14 mouse cellular contexts compared by ENCODE assay signal in the genomic region with DNA sequence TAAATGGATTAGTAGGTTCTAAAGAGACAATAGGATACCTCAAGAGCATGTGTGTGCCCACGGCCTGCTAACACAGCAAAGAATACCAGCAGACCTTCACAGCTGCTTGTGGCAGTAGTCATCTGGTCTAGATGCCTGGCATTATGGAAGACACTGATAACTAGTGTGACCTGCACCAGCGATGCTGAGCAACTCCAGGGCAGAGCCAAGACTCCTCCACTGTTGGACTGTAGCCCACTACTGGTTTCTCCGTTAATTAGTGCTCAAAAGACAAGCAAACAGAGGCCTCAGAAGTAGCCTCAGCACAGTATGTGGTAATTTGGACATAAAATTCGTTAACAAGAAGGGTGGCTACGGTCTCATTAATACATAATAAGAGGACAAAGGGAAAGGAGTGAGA. TPM values are rescaled to one million over a fixed set of nuclear protein-coding genes. Genes with fewer than 3 reads are reported as not detected.
DNase-seq lines count a peak whose midpoint lies in the region; ATAC-seq and TF ChIP-seq lines count a peak whose summit lies in the region.
"Had no signal": no experiment of that assay in that cellular context is flagged by ENCODE, and none has a peak within 500 bp of the region (broad histone marks: within the 10 kb centered on the region; RNA-seq: fewer than 3 reads in every experiment).

No protein-coding gene starts in this region.

- DNase-seq in heart, adult 2 months: no peak
- no peak for DNase-seq in heart, postnatal 25 days (ENCODE audit: low spot score)
- DNase-seq in limb, embryonic 10.5 days (ENCODE audit: low spot score): no peak
- DNase-seq in left cerebral cortex, adult 8-10 months (ENCODE audit: low spot score in 2 of 2): no peak
- DNase-seq in embryonic facial prominence, embryonic 10.5 days (ENCODE audit: low spot score): no peak
- DNase-seq: embryo, embryonic 11 days; kidney, adult 18-20 months; layer of hippocampus, postnatal 36 days; right cerebral cortex, adult 18-20 months had no signal

- H3K27ac ChIP-seq in heart, adult 2 months: peak overlapping the region; percentile 44
- H3K27ac ChIP-seq in limb, embryonic 13.5 days: no peak overlapping the region
- H3K27ac ChIP-seq in limb, embryonic 10.5 days: no peak overlapping the region
- peak overlapping the region; percentile 67 for H3K27ac ChIP-seq in embryonic fibroblast, embryonic 13.5 days (ENCODE audit: insufficient read depth, low read length)
- no peak overlapping the region for H3K27ac ChIP-seq in embryonic facial prominence, embryonic 10.5 days (replicated peaks)
- H3K27ac ChIP-seq: neural tube, embryonic 15.5 days had no signal

- ATAC-seq in limb, embryonic 13.5 days (ENCODE audit: low FRiP score, low read depth): no peak
- ATAC-seq: forebrain, embryonic 16.5 days had no signal

- no peak overlapping the region for H3K4me3 ChIP-seq in heart, adult 2 months
- no peak overlapping the region for H3K4me3 ChIP-seq in limb, embryonic 13.5 days
- H3K4me3 ChIP-seq in limb, embryonic 10.5 days: no peak overlapping the region
- no peak overlapping the region; the same call in 1 of the 2 replicates for H3K4me3 ChIP-seq in embryonic fibroblast, embryonic 13.5 days (ENCODE audit: insufficient read depth, low read length)
- H3K4me3 ChIP-seq in myocyte: no peak overlapping the region
- no peak overlapping the region for H3K4me3 ChIP-seq in embryonic facial prominence, embryonic 10.5 days
- H3K4me3 ChIP-seq: neural tube, embryonic 15.5 days had no signal

- no peak overlapping the region for H3K9ac ChIP-seq in heart, adult 2 months (ENCODE audit: low read depth, low read length)
- H3K9ac ChIP-seq in limb, embryonic 13.5 days: no peak overlapping the region
- H3K9ac ChIP-seq: neural tube, embryonic 15.5 days had no signal

- intact Hi-C loops in heart, adult 2 months (cut with DNase I): no loop called here
- intact Hi-C loops in heart, postnatal 25 days (cut with DNase I): loop anchor here (5.0 kb wide), 1 partner anchor 130 kb away; no protein-coding TSS in a partner anchor

- peaks cover 22% of the 10 kb centered on the region for H3K4me1 ChIP-seq in heart, adult 2 months (ENCODE audit: control insufficient read depth, insufficient read depth, low read length)
- peaks cover 50% of the 10 kb centered on the region for H3K4me1 ChIP-seq in limb, embryonic 13.5 days
- H3K4me1 ChIP-seq in limb, embryonic 10.5 days: peaks cover 27% of the 10 kb centered on the region
- peaks cover 35% of the 10 kb centered on the region for H3K4me1 ChIP-seq in embryonic fibroblast, embryonic 13.5 days (ENCODE audit: control insufficient read depth, insufficient read depth, low read length)
- H3K4me1 ChIP-seq in embryonic facial prominence, embryonic 10.5 days: peaks cover 28% of the 10 kb centered on the region

- no peaks in the 10 kb centered on the region for H3K9me3 ChIP-seq in limb, embryonic 13.5 days
- no peaks in the 10 kb centered on the region for H3K9me3 ChIP-seq in limb, embryonic 10.5 days (replicated peaks)
- H3K9me3 ChIP-seq in embryonic facial prominence, embryonic 10.5 days: no peaks in the 10 kb centered on the region
- H3K9me3 ChIP-seq: neural tube, embryonic 15.5 days had no signal

- no peak for TF ChIP-seq EP300 in heart, adult 2 months (IDR thresholded peaks at IDR 0.05; ENCODE audit: insufficient read depth, low read depth, low read length)

- no peaks in the 10 kb centered on the region for H3K27me3 ChIP-seq in heart, adult 2 months (ENCODE audit: control insufficient read depth, insufficient read depth, low read length)
- H3K27me3 ChIP-seq in limb, embryonic 13.5 days: no peaks in the 10 kb centered on the region
- no peaks in the 10 kb centered on the region for H3K27me3 ChIP-seq in limb, embryonic 10.5 days (ENCODE audit: low read depth, poor library complexity, severe bottlenecking)
- no peaks in the 10 kb centered on the region for H3K27me3 ChIP-seq in myocyte (ENCODE audit: control insufficient read depth, insufficient read depth, insufficient read length)
- H3K27me3 ChIP-seq in embryonic facial prominence, embryonic 10.5 days (replicated peaks; ENCODE audit: low read depth, poor library complexity, severe bottlenecking): peaks cover 4% of the 10 kb centered on the region; the same call in 1 of the 2 replicates

- no peaks in the 10 kb centered on the region; the same call in 1 of the 2 replicates for H3K79me2 ChIP-seq in heart, adult 2 months (replicated peaks; ENCODE audit: control insufficient read depth, insufficient read depth, low read length)
- peaks cover 95% of the 10 kb centered on the region for H3K79me2 ChIP-seq in myocyte (ENCODE audit: control insufficient read depth, insufficient read depth)

- TF ChIP-seq CTCF in heart, adult 2 months (IDR thresholded peaks at IDR 0.05): no peak
- no peak for TF ChIP-seq CTCF in embryonic fibroblast, embryonic 13.5 days (IDR thresholded peaks at IDR 0.05; ENCODE audit: borderline replicate concordance, insufficient read depth, low read length)

- no peak for TF ChIP-seq POLR2A in heart, adult 2 months (IDR thresholded peaks at IDR 0.05; ENCODE audit: insufficient read depth, low read depth, low read length)
- TF ChIP-seq POLR2A in embryonic fibroblast, embryonic 13.5 days (IDR thresholded peaks at IDR 0.05; ENCODE audit: low read depth, low read length): peak; percentile 15; the same call in 1 of the 2 replicates
- TF ChIP-seq POLR2A in myocyte (IDR thresholded peaks at IDR 0.05; ENCODE audit: insufficient read length, low read depth): no peak

- peak overlapping the region; percentile 63 for H3K4me2 ChIP-seq in limb, embryonic 13.5 days (replicated peaks)
- peak overlapping the region; percentile 76 for H3K4me2 ChIP-seq in myocyte (ENCODE audit: low read depth)
- H3K4me2 ChIP-seq: neural tube, embryonic 15.5 days had no signal

- WGBS in heart, adult 2 months: 54% methylated on average over 5 of the region's 5 CpGs
- 81% methylated on average over 5 of the region's 5 CpGs for WGBS in limb, embryonic 13.5 days
- WGBS in limb, embryonic 10.5 days: 94% methylated on average over 5 of the region's 5 CpGs
- WGBS in embryonic facial prominence, embryonic 10.5 days: 87% methylated on average over 5 of the region's 5 CpGs

- H3ac ChIP-seq in myocyte (ENCODE audit: control insufficient read depth, insufficient read length): no peak overlapping the region

- peaks cover 55% of the 10 kb centered on the region for H3K36me3 ChIP-seq in heart, adult 2 months (ENCODE audit: control insufficient read depth, insufficient read depth, low read length)
- H3K36me3 ChIP-seq in limb, embryonic 13.5 days: peaks cover 10% of the 10 kb centered on the region; the same call in 1 of the 2 replicates
- H3K36me3 ChIP-seq in limb, embryonic 10.5 days: peaks cover 3% of the 10 kb centered on the region; the same call in 1 of the 2 replicates
- peaks cover 24% of the 10 kb centered on the region for H3K36me3 ChIP-seq in myocyte (ENCODE audit: control insufficient read depth, insufficient read depth)
- peaks cover 3% of the 10 kb centered on the region; the same call in 1 of the 2 replicates for H3K36me3 ChIP-seq in embryonic facial prominence, embryonic 10.5 days (replicated peaks)
- H3K36me3 ChIP-seq: neural tube, embryonic 15.5 days had no signal

TF ChIP-seq in myocyte, 11 proteins besides CTCF, POLR2A, EP300 and RAD21:
- TF ChIP-seq MYOD1 (IDR thresholded peaks at IDR 0.05; ENCODE audit: control insufficient read depth in 1 of 3, insufficient read length in 2 of 3, low read depth in 2 of 3): peak in 2 of 3 experiments; percentile 33 to 64
- no peak for TF ChIP-seq TCF12 (IDR thresholded peaks at IDR 0.05; ENCODE audit: insufficient read depth, poor library complexity, severe bottlenecking)
- no peak for TF ChIP-seq MAX (IDR thresholded peaks at IDR 0.05; ENCODE audit: low read depth)
- TF ChIP-seq E2F4 (IDR thresholded peaks at IDR 0.05; ENCODE audit: insufficient read depth): no peak
- TF ChIP-seq USF1 (IDR thresholded peaks at IDR 0.05; ENCODE audit: low read depth): no peak
- no peak for TF ChIP-seq CEBPB (IDR thresholded peaks at IDR 0.05; ENCODE audit: insufficient read depth, poor library complexity, severe bottlenecking)
- TF ChIP-seq MYOG (IDR thresholded peaks at IDR 0.05; ENCODE audit: control insufficient read depth in 1 of 3, insufficient read depth in 1 of 3, insufficient read length in 2 of 3, low read depth in 2 of 3): peak in 1 of 3 experiments; percentile 64
- no peak for TF ChIP-seq SRF (IDR thresholded peaks at IDR 0.05; ENCODE audit: control insufficient read depth, insufficient read length, low read depth)
- TF ChIP-seq TCF3 (IDR thresholded peaks at IDR 0.05; ENCODE audit: insufficient read length, low read depth): no peak
- no peak for TF ChIP-seq REST (IDR thresholded peaks at IDR 0.05; ENCODE audit: insufficient read depth, insufficient read length)
- no peak for TF ChIP-seq POLR2AphosphoS2 (IDR thresholded peaks at IDR 0.05; ENCODE audit: insufficient read length, low read depth)

RNA-seq across cellular contexts. Expression of gene Cmss1, which starts 54.0 kb away (rescaled TPM):
- total RNA-seq in heart, adult 2 months (2021): 10 to 100 TPM; 66.9 to 74.3 TPM
- 17.6 and 30.2 TPM in 2 replicates for polyA plus RNA-seq in heart, adult 2 months (2012; rRNA removed)
- total RNA-seq in heart, postnatal 25 days (2021): 10 to 100 TPM; 82.9 to 84.0 TPM
- 50.6 and 50.8 TPM in 2 replicates for polyA plus RNA-seq in limb, embryonic 13.5 days (2015; fragmentation: Nextera tagmentation; extraction: Ambion mirVana)
- polyA plus RNA-seq in limb, embryonic 10.5 days (2016; fragmentation: Nextera tagmentation; extraction: Ambion mirVana): 53.7 and 67.5 TPM in 2 replicates
- 6.3 and 9.0 TPM in 2 replicates for polyA plus RNA-seq in embryonic fibroblast, embryonic 13.5 days (2011; ENCODE audit: insufficient read length, low read depth, missing spikeins)
- 26.5 TPM for polyA plus RNA-seq in myocyte (2012; fragmentation: generic; extraction: Trizol)
- 10 to 100 TPM; 19.5 to 24.8 (median 21.3) TPM for total RNA-seq in left cerebral cortex, adult 8-10 months (2022)
- 58.1 and 64.6 TPM in 2 replicates for polyA plus RNA-seq in embryonic facial prominence, embryonic 10.5 days (2016; fragmentation: Nextera tagmentation; extraction: Ambion mirVana)

Comparison
In these comparisons a context has a peak if more than half of its experiments do, and no peak if none do; other contexts are left out.
1. H3K27ac ChIP-seq: peak in heart, adult 2 months (single experiment) and embryonic fibroblast, embryonic 13.5 days (single experiment); none in limb, embryonic 13.5 days (single experiment), limb, embryonic 10.5 days (single experiment) and embryonic facial prominence, embryonic 10.5 days (single experiment).